Mouse (Mus musculus) CH12.LX (cell line): ENCODE results near the gene Ccdc120.

Experiments used
- CTCF ChIP-seq, 2 experiments: IDR thresholded peaks in 1 of 2; conservative IDR thresholded peaks in 1 of 2; 2 replicates each; pipeline ENCODE4 v1.5.1; 2011 to 2012; ENCODE audit warnings: low read depth in 2 of 2, low read length in 2 of 2, improper control_type of control experiment in 1 of 2, inconsistent platforms in 1 of 2, mild to moderate bottlenecking in 1 of 2, moderate library complexity in 1 of 2
- EP300 ChIP-seq: IDR thresholded peaks from 2 replicates; pipeline ENCODE4 v1.6.1; 2011; ENCODE audit warnings: low read length, improper control_type of control experiment
- GABPA ChIP-seq: IDR thresholded peaks from 2 replicates; pipeline ENCODE4 v1.6.1; 2012; ENCODE audit warnings: low read depth, low read length, improper control_type of control experiment, inconsistent platforms; ENCODE audit not compliant: insufficient replicate concordance
- MAFK ChIP-seq: IDR thresholded peaks from 2 replicates; pipeline ENCODE4 v1.6.1; 2011; ENCODE audit warnings: low read length, improper control_type of control experiment; ENCODE audit not compliant: insufficient replicate concordance
- MAX ChIP-seq: IDR thresholded peaks from 2 replicates; pipeline ENCODE4 v1.6.1; 2011; ENCODE audit warnings: low read length, improper control_type of control experiment
- MAZ ChIP-seq: IDR thresholded peaks from 2 replicates; pipeline ENCODE4 v1.6.1; 2012; ENCODE audit warnings: low read depth, mild to moderate bottlenecking, inconsistent platforms, low read length, improper control_type of control experiment, moderate library complexity
- MEF2A ChIP-seq: IDR thresholded peaks from 2 replicates; pipeline ENCODE4 v1.6.1; 2014; ENCODE audit warnings: low read depth, mild to moderate bottlenecking, inconsistent platforms, low read length, improper control_type of control experiment, borderline replicate concordance
- POLR2A ChIP-seq: IDR thresholded peaks from 2 replicates; pipeline ENCODE4 v1.6.1; 2011; ENCODE audit warnings: low read depth, mild to moderate bottlenecking, improper control_type of control experiment, low read length
- POLR2AphosphoS2 ChIP-seq: IDR thresholded peaks from 2 replicates; pipeline ENCODE4 v1.6.1; 2011; ENCODE audit warnings: low read depth, low read length, improper control_type of control experiment
- RCOR1 ChIP-seq: conservative IDR thresholded peaks from 2 replicates; pipeline ENCODE4 v1.6.1; 2012; ENCODE audit warnings: low read depth, mild to moderate bottlenecking, inconsistent platforms, low read length, improper control_type of control experiment
- TCF12 ChIP-seq: IDR thresholded peaks from 2 replicates; pipeline ENCODE4 v1.6.1; 2014; ENCODE audit warnings: low read depth, mild to moderate bottlenecking, inconsistent platforms, low read length, improper control_type of control experiment

DNA sequence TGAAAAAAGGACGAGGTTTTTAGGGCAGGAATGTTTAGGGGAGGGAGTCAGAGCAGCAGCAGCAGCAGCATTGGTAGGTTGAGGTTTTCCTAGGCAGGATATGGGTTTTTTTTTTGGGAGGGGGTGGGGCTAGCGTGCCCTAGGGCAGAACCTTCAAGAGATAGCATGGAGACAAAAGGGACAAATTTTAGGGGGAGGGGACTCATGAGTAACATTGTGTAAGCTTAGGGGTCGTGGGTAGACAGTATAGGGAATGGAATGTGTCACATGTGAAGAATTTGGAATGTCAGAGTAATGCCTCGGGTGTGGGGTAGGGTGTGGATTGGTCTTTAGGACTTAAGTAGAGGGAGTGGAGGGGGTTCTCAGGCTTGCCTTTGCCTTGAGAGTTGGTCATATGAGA, 28.0 kb downstream of the Ccdc120 start:
- TF ChIP-seq CTCF (conservative IDR thresholded peaks at IDR 0.05 in 1 of 2, IDR thresholded peaks at IDR 0.05 in 1 of 2; ENCODE audit: low read depth in 2 of 2, low read length in 2 of 2), result no peak
- no peak for TF ChIP-seq GABPA
- no peak for TF ChIP-seq EP300
- no peak for TF ChIP-seq MAX
- no peak for TF ChIP-seq POLR2AphosphoS2
- TF ChIP-seq MEF2A, result no peak
- TF ChIP-seq MAFK, result no peak
- no peak for TF ChIP-seq POLR2A
- no peak for TF ChIP-seq RCOR1
- TF ChIP-seq MAZ, result no peak
- TF ChIP-seq TCF12, result no peak
